Comparison of ENCODE assay signal across 8 mouse cellular contexts in genomic region chr2:94262917-94263529, GRCm38 (mm10).
DNase-seq lines count a peak whose midpoint lies in the region; ATAC-seq and TF ChIP-seq lines count a peak whose summit lies in the region.

No protein-coding gene starts in this region.

- H3K27me3 ChIP-seq in heart, embryonic 12.5 days (replicated peaks): peaks cover 6% of the 10 kb centered on the region
- H3K27me3 ChIP-seq in heart, adult 2 months (ENCODE audit: control insufficient read depth, insufficient read depth, low read length): no peaks in the 10 kb centered on the region
- H3K27me3 ChIP-seq in forebrain, postnatal 0 days (ENCODE audit: insufficient read depth, low read length): no peaks in the 10 kb centered on the region
- H3K27me3 ChIP-seq in midbrain, embryonic 11.5 days (ENCODE audit: control insufficient read depth, insufficient read depth, low read length): no peaks in the 10 kb centered on the region; the same call in 1 of the 2 replicates

- TF ChIP-seq CTCF in heart, adult 2 months (IDR thresholded peaks at IDR 0.05): no peak
- TF ChIP-seq CTCF in forebrain, postnatal 0 days (IDR thresholded peaks at IDR 0.05; ENCODE audit: low read depth): no peak

- H3K36me3 ChIP-seq in heart, embryonic 12.5 days: no peaks in the 10 kb centered on the region
- no peaks in the 10 kb centered on the region for H3K36me3 ChIP-seq in heart, adult 2 months (ENCODE audit: control insufficient read depth, insufficient read depth, low read length)
- no peaks in the 10 kb centered on the region for H3K36me3 ChIP-seq in forebrain, postnatal 0 days (ENCODE audit: insufficient read depth)
- no peaks in the 10 kb centered on the region for H3K36me3 ChIP-seq in midbrain, embryonic 11.5 days (ENCODE audit: control insufficient read depth, insufficient read depth, low read length)

- DNase-seq in heart, adult 2 months: no peak
- DNase-seq in NIH3T3 (ENCODE audit: low read depth): peak; percentile 45
- DNase-seq in forebrain, postnatal 0 days: no peak
- peak; percentile 91 for DNase-seq in midbrain, embryonic 11.5 days (ENCODE audit: low spot score, missing footprints)
- DNase-seq in urinary bladder, adult 18-20 months (ENCODE audit: low spot score in 2 of 2): no peak
- DNase-seq in left cerebral cortex, adult 8-10 months (ENCODE audit: low spot score in 2 of 2): no peak

- TF ChIP-seq POLR2A in heart, adult 2 months (IDR thresholded peaks at IDR 0.05; ENCODE audit: insufficient read depth, low read depth, low read length): no peak

- intact Hi-C loops in heart, adult 2 months (cut with DNase I): no loop called here

- peaks cover 46% of the 10 kb centered on the region for H3K4me1 ChIP-seq in heart, embryonic 12.5 days (replicated peaks)
- H3K4me1 ChIP-seq in heart, adult 2 months (ENCODE audit: control insufficient read depth, insufficient read depth, low read length): peaks cover 4% of the 10 kb centered on the region
- peaks cover 16% of the 10 kb centered on the region for H3K4me1 ChIP-seq in forebrain, postnatal 0 days (ENCODE audit: insufficient read depth)
- H3K4me1 ChIP-seq in midbrain, embryonic 11.5 days (ENCODE audit: control insufficient read depth, insufficient read depth, low read length): peaks cover 39% of the 10 kb centered on the region

- peak overlapping the region; percentile 71 for H3K9ac ChIP-seq in heart, embryonic 12.5 days
- H3K9ac ChIP-seq in heart, adult 2 months (ENCODE audit: low read depth, low read length): no peak overlapping the region
- 0 out of 2 replicates have a peak overlapping the region, but pooled peaks have one; percentile 33 for H3K9ac ChIP-seq in forebrain, postnatal 0 days
- peak overlapping the region; percentile 54; the same call in 1 of the 2 replicates for H3K9ac ChIP-seq in midbrain, embryonic 11.5 days (ENCODE audit: low read length)

- peak overlapping the region; percentile 67 for H3K27ac ChIP-seq in heart, embryonic 12.5 days (ENCODE audit: poor library complexity, severe bottlenecking)
- no peak overlapping the region for H3K27ac ChIP-seq in heart, adult 2 months
- peak overlapping the region; percentile 54; the same call in 1 of the 2 replicates for H3K27ac ChIP-seq in forebrain, postnatal 0 days (ENCODE audit: low read depth, low read length)
- H3K27ac ChIP-seq in midbrain, embryonic 11.5 days (ENCODE audit: low read depth, low read length): no peak overlapping the region

- TF ChIP-seq EP300 in heart, adult 2 months (IDR thresholded peaks at IDR 0.05; ENCODE audit: insufficient read depth, low read depth, low read length): no peak

- H3K79me2 ChIP-seq in heart, adult 2 months (replicated peaks; ENCODE audit: control insufficient read depth, insufficient read depth, low read length): no peaks in the 10 kb centered on the region

- no peaks in the 10 kb centered on the region for H3K9me3 ChIP-seq in heart, embryonic 12.5 days (replicated peaks)
- no peaks in the 10 kb centered on the region for H3K9me3 ChIP-seq in forebrain, postnatal 0 days (ENCODE audit: low read length)
- H3K9me3 ChIP-seq in midbrain, embryonic 11.5 days (ENCODE audit: control insufficient read depth, low read length): no peaks in the 10 kb centered on the region

- H3K4me3 ChIP-seq in heart, embryonic 12.5 days: peak overlapping the region; percentile 52
- H3K4me3 ChIP-seq in heart, adult 2 months: no peak overlapping the region
- H3K4me3 ChIP-seq in forebrain, postnatal 0 days (ENCODE audit: low read depth, low read length): peak overlapping the region; percentile 38
- H3K4me3 ChIP-seq in midbrain, embryonic 11.5 days (ENCODE audit: low read depth, low read length): peak overlapping the region; percentile 34

- ATAC-seq in heart, embryonic 12.5 days (ENCODE audit: insufficient number of reproducible peaks, low FRiP score): 0 out of 2 replicates have a peak, but pooled peaks have one; percentile 5
- no peak for ATAC-seq in forebrain, postnatal 0 days
- ATAC-seq in midbrain, embryonic 11.5 days (ENCODE audit: low FRiP score): no peak
- ATAC-seq in CD4-positive, CD25-positive, alpha-beta regulatory T cell, adult 4 months: no peak

- peak overlapping the region; percentile 78 for H3K4me2 ChIP-seq in heart, embryonic 12.5 days
- peak overlapping the region; percentile 77 for H3K4me2 ChIP-seq in forebrain, postnatal 0 days (ENCODE audit: low read depth)
- H3K4me2 ChIP-seq in midbrain, embryonic 11.5 days: peak overlapping the region; percentile 65

- 4% methylated on average over 12 of the region's 13 CpGs for WGBS in heart, embryonic 12.5 days
- 6% methylated on average over 11 of the region's 13 CpGs for WGBS in heart, adult 2 months
- 1% methylated on average over 11 of the region's 13 CpGs for WGBS in forebrain, postnatal 0 days
- 3% methylated on average over 12 of the region's 13 CpGs for WGBS in midbrain, embryonic 11.5 days

Comparison
In these comparisons a context has a peak if more than half of its experiments do, and no peak if none do; other contexts are left out.
1. H3K27ac ChIP-seq: peak in heart, embryonic 12.5 days (single experiment) and forebrain, postnatal 0 days (single experiment); none in heart, adult 2 months (single experiment) and midbrain, embryonic 11.5 days (single experiment).
2. DNase-seq: peak in NIH3T3 (single experiment) and midbrain, embryonic 11.5 days (single experiment); none in heart, adult 2 months (0 of 2), forebrain, postnatal 0 days (single experiment), urinary bladder, adult 18-20 months (0 of 2) and left cerebral cortex, adult 8-10 months (0 of 2).
3. Peak in every context shown above with its lines, with median percentiles within 50 percentile points of each other: H3K4me2 ChIP-seq.